9 mouse cellular contexts compared by ENCODE assay signal in genomic region chr7:79649005-79649404, GRCm38 (mm10). TPM values are rescaled to one million over a fixed set of nuclear protein-coding genes. Genes with fewer than 3 reads are reported as not detected.
DNase-seq lines count a peak whose midpoint lies in the region; ATAC-seq and TF ChIP-seq lines count a peak whose summit lies in the region.
"Had no signal": no experiment of that assay in that cellular context is flagged by ENCODE, and none has a peak within 500 bp of the region (broad histone marks: within the 10 kb centered on the region; RNA-seq: fewer than 3 reads in every experiment).

No protein-coding gene starts in this region.

- ATAC-seq in midbrain, embryonic 11.5 days (ENCODE audit: low FRiP score) = no peak
- no peak for ATAC-seq in midbrain, embryonic 16.5 days
- no peak for ATAC-seq in hindbrain, postnatal 0 days
- no peak for ATAC-seq in limb, embryonic 14.5 days (ENCODE audit: low FRiP score, low read depth)

- H3K4me1 ChIP-seq in midbrain, embryonic 11.5 days (ENCODE audit: control insufficient read depth, insufficient read depth, low read length) = no peaks in the 10 kb centered on the region
- H3K4me1 ChIP-seq in midbrain, embryonic 16.5 days (ENCODE audit: control insufficient read depth, insufficient read depth, low read length) = no peaks in the 10 kb centered on the region
- H3K4me1 ChIP-seq in hindbrain, postnatal 0 days (ENCODE audit: insufficient read depth, low read length) = no peaks in the 10 kb centered on the region
- H3K4me1 ChIP-seq in limb, embryonic 14.5 days (ENCODE audit: control insufficient read depth, insufficient read depth, low read length) = no peaks in the 10 kb centered on the region

- no peaks in the 10 kb centered on the region for H3K9me3 ChIP-seq in midbrain, embryonic 11.5 days (ENCODE audit: control insufficient read depth, low read length)
- H3K9me3 ChIP-seq in midbrain, embryonic 16.5 days (replicated peaks; ENCODE audit: control insufficient read depth, low read length, poor library complexity, severe bottlenecking) = no peaks in the 10 kb centered on the region
- H3K9me3 ChIP-seq in hindbrain, postnatal 0 days (ENCODE audit: low read length) = no peaks in the 10 kb centered on the region
- no peaks in the 10 kb centered on the region for H3K9me3 ChIP-seq in limb, embryonic 14.5 days (ENCODE audit: control insufficient read depth, low read length)
- H3K9me3 ChIP-seq: heart, embryonic 15.5 days had no signal

- no peak for TF ChIP-seq POLR2A in limb, embryonic 14.5 days (IDR thresholded peaks at IDR 0.05; ENCODE audit: borderline replicate concordance, extremely low read depth, insufficient read depth, insufficient read length)

- TF ChIP-seq CTCF in hindbrain, postnatal 0 days (IDR thresholded peaks at IDR 0.05; ENCODE audit: low read depth) = peak; percentile 79

- WGBS in midbrain, embryonic 11.5 days = 8% methylated on average over 3 of the region's 3 CpGs
- WGBS in midbrain, embryonic 16.5 days = 7% methylated on average over 3 of the region's 3 CpGs
- WGBS in hindbrain, postnatal 0 days = 6% methylated on average over 3 of the region's 3 CpGs
- 9% methylated on average over 3 of the region's 3 CpGs for WGBS in limb, embryonic 14.5 days

- no peaks in the 10 kb centered on the region for H3K27me3 ChIP-seq in midbrain, embryonic 11.5 days (ENCODE audit: control insufficient read depth, insufficient read depth, low read length)
- H3K27me3 ChIP-seq in midbrain, embryonic 16.5 days (ENCODE audit: control insufficient read depth, insufficient read depth, low read depth, low read length) = no peaks in the 10 kb centered on the region
- H3K27me3 ChIP-seq in hindbrain, postnatal 0 days (ENCODE audit: insufficient read depth, low read length) = no peaks in the 10 kb centered on the region
- no peaks in the 10 kb centered on the region for H3K27me3 ChIP-seq in limb, embryonic 14.5 days (ENCODE audit: control insufficient read depth, insufficient read depth, low read length)

- H3K27ac ChIP-seq in midbrain, embryonic 11.5 days (ENCODE audit: low read depth, low read length) = no peak overlapping the region
- H3K27ac ChIP-seq in midbrain, embryonic 16.5 days (ENCODE audit: low read length) = no peak overlapping the region
- H3K27ac ChIP-seq in hindbrain, postnatal 0 days = no peak overlapping the region
- no peak overlapping the region for H3K27ac ChIP-seq in limb, embryonic 14.5 days (replicated peaks; ENCODE audit: low read depth, low read length)
- H3K27ac ChIP-seq: heart, embryonic 15.5 days had no signal

- no peaks in the 10 kb centered on the region for H3K36me3 ChIP-seq in midbrain, embryonic 11.5 days (ENCODE audit: control insufficient read depth, insufficient read depth, low read length)
- no peaks in the 10 kb centered on the region for H3K36me3 ChIP-seq in midbrain, embryonic 16.5 days (ENCODE audit: control insufficient read depth, insufficient read depth, low read length)
- H3K36me3 ChIP-seq in hindbrain, postnatal 0 days (ENCODE audit: insufficient read depth, low read length) = no peaks in the 10 kb centered on the region
- H3K36me3 ChIP-seq in limb, embryonic 14.5 days (ENCODE audit: control insufficient read depth, insufficient read depth, low read length) = no peaks in the 10 kb centered on the region
- H3K36me3 ChIP-seq: heart, embryonic 15.5 days had no signal

- no peak overlapping the region for H3K4me2 ChIP-seq in midbrain, embryonic 11.5 days
- no peak overlapping the region for H3K4me2 ChIP-seq in midbrain, embryonic 16.5 days (ENCODE audit: low read length)
- H3K4me2 ChIP-seq in hindbrain, postnatal 0 days (ENCODE audit: low read depth, low read length) = no peak overlapping the region
- no peak overlapping the region for H3K4me2 ChIP-seq in limb, embryonic 14.5 days (replicated peaks; ENCODE audit: low read depth, low read length, severe bottlenecking)
- H3K4me2 ChIP-seq: heart, embryonic 15.5 days had no signal

- no peak overlapping the region for H3K4me3 ChIP-seq in midbrain, embryonic 11.5 days (ENCODE audit: low read depth, low read length)
- H3K4me3 ChIP-seq in midbrain, embryonic 16.5 days (ENCODE audit: low read depth, low read length) = no peak overlapping the region
- no peak overlapping the region for H3K4me3 ChIP-seq in hindbrain, postnatal 0 days (ENCODE audit: low read length)
- no peak overlapping the region for H3K4me3 ChIP-seq in limb, embryonic 14.5 days (replicated peaks; ENCODE audit: low read length)
- H3K4me3 ChIP-seq: heart, embryonic 15.5 days had no signal

- H3K9ac ChIP-seq in midbrain, embryonic 11.5 days (ENCODE audit: low read length) = no peak overlapping the region
- H3K9ac ChIP-seq in midbrain, embryonic 16.5 days (ENCODE audit: low read depth, low read length) = no peak overlapping the region
- H3K9ac ChIP-seq in hindbrain, postnatal 0 days (replicated peaks; ENCODE audit: low read length) = no peak overlapping the region
- no peak overlapping the region for H3K9ac ChIP-seq in limb, embryonic 14.5 days (ENCODE audit: low read depth, low read length, severe bottlenecking)
- H3K9ac ChIP-seq: heart, embryonic 15.5 days had no signal

- peak; percentile 97 for DNase-seq in midbrain, embryonic 11.5 days (ENCODE audit: low spot score, missing footprints)
- peak; percentile 67 for DNase-seq in ZHBTc4 (ENCODE audit: low read depth, low spot score)
- DNase-seq in cerebellum, postnatal 10 days = peak; percentile 82 to 87
- DNase-seq in hindbrain, postnatal 0 days (ENCODE audit: low spot score) = peak; percentile 75
- peak; percentile 54 for DNase-seq in limb, embryonic 14.5 days (ENCODE audit: low spot score)
- DNase-seq in right cerebral cortex, adult 18-20 months = peak; percentile 50
- no peak for DNase-seq in yolk sac, embryonic 10.5 days (ENCODE audit: low spot score)

RNA-seq across cellular contexts. Expression of gene Ticrr, which starts 11.0 kb away (rescaled TPM):
- 14.8 and 16.0 TPM in 2 replicates for polyA plus RNA-seq in midbrain, embryonic 11.5 days (2014; fragmentation: Nextera tagmentation; extraction: Ambion mirVana)
- polyA plus RNA-seq in midbrain, embryonic 16.5 days (2015; fragmentation: Nextera tagmentation; extraction: Ambion mirVana) = 0.87 and 0.92 TPM in 2 replicates
- total RNA-seq in hindbrain, postnatal 0 days (2014; rRNA removed) = 8.7 and 8.8 TPM in 2 replicates
- 2.0 and 2.1 TPM in 2 replicates for polyA plus RNA-seq in hindbrain, postnatal 0 days (2015; fragmentation: Nextera tagmentation; extraction: Ambion mirVana)
- polyA plus RNA-seq in limb, embryonic 14.5 days (2012; rRNA removed) = 6.8 and 7.4 TPM in 2 replicates
- 7.9 and 9.5 TPM in 2 replicates for polyA plus RNA-seq in limb, embryonic 14.5 days (2014; fragmentation: Nextera tagmentation; extraction: Ambion mirVana)

RNA-seq across cellular contexts. Expression of gene Rhcg, which starts 31.5 kb away (rescaled TPM):
- polyA plus RNA-seq in midbrain, embryonic 11.5 days (2014; fragmentation: Nextera tagmentation; extraction: Ambion mirVana) = 0.41 and 0.75 TPM in 2 replicates
- polyA plus RNA-seq in midbrain, embryonic 16.5 days (2015; fragmentation: Nextera tagmentation; extraction: Ambion mirVana) = 2.3 and 4.3 TPM in 2 replicates
- total RNA-seq in hindbrain, postnatal 0 days (2014; rRNA removed) = 0.68 and 2.5 TPM in 2 replicates
- 4.0 and 4.3 TPM in 2 replicates for polyA plus RNA-seq in hindbrain, postnatal 0 days (2015; fragmentation: Nextera tagmentation; extraction: Ambion mirVana)
- polyA plus RNA-seq in limb, embryonic 14.5 days (2012; rRNA removed) = 0.08 and 0.14 TPM in 2 replicates
- polyA plus RNA-seq in limb, embryonic 14.5 days (2014; fragmentation: Nextera tagmentation; extraction: Ambion mirVana) = 0.11 TPM in 1 of 2 replicates, not detected in the other
- polyA plus RNA-seq: heart, embryonic 15.5 days had no signal
